Mouse (Mus musculus): ENCODE measurements around the gene Fgfr2.

DNA sequence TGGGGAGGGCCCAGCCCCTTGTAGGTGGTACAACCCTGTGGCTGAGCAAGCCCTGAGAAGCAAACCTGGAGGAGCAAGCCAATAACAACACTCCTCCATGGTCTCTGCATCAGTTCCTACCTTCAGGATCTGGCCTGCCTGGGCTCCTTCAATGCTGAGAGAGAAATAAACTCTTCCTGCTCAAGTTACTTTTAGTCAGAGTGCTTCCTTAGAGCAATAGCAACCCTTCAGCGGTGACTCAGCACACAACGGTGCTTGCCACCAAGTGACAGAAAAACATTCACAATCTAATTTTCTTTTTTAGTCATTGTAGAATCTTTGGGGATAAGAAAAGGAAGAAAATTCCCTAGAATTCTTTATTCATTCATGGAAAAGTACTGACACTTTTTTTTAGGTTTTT lies 1446.0 kb downstream of the Fgfr2 start:
- TF ChIP-seq CTCF (IDR thresholded peaks at IDR 0.05; ENCODE audit: extremely low read depth, insufficient read length, insufficient replicate concordance, low read depth, low read length) = no peak
- no peak for TF ChIP-seq POLR2A (IDR thresholded peaks at IDR 0.05; ENCODE audit: low read depth, low read length)

All from small intestine, adult 2 months (tissue).